Mouse (Mus musculus): ENCODE measurements around the gene Baz1b.

Baz1b gene

GRCm38 (mm10) chr5:135274663-135275396, 87.8 kb downstream of the Baz1b start:
- no peak for DNase-seq (ENCODE audit: low spot score in 2 of 2)

- DNase-seq (ENCODE audit: low spot score in 2 of 2): no peak
These were observed 89.5 kb downstream of the Baz1b start for GRCm38 (mm10) chr5:135276597-135276996.

DNA sequence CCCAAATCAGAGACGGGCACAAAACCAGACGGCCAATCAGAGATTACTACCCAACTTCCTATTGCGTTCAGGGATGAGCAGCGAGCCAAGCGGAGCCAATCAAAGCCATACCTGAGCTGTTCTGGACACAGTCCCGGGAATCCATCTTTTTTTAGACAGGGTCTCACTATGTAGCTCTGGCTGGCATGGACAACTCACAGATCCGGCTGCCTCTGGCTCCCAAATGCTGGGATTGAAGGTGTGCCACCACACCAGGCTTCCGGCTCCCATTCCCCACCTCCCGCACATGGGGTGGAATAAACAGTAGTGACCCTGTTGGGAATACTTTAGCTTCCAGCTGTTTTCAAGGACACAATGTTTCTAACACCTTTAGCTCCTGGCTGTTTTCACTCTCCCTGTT, 93.2 kb downstream of the Baz1b start:
- no peak for DNase-seq (ENCODE audit: low spot score in 2 of 2)

DNA sequence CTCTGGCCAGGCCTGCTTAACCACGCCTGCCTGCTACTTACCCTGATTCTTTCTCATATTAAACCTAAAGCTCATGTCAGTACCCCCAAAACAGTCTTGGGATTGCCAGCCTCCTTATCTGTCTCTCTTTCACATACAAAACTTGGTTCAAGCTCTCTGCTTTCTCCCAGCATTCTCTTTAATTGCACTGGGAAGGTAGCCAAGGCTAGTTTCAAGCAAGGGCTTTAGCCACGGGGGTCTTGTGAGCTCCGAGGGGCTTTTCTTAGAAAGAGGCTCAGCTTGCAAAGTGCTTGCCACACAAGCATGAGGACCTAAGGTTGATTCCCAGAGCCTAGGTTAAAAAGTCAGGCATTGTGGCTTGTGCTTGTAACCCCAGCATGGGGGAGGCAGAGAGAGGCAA, 98.1 kb downstream of the Baz1b start:
- DNase-seq (ENCODE audit: low spot score in 2 of 2): no peak

- DNase-seq (ENCODE audit: low spot score in 2 of 2): peak in 1 of 2 experiments; percentile 80
These were observed 99.1 kb downstream of the Baz1b start for GRCm38 (mm10) chr5:135286185-135286584.

GRCm38 (mm10) chr5:135286926-135287325, 99.9 kb downstream of the Baz1b start:
- DNase-seq (ENCODE audit: low spot score in 2 of 2): no peak

GRCm38 (mm10) chr5:135290703-135291102, 103.6 kb downstream of the Baz1b start:
- DNase-seq (ENCODE audit: low spot score in 2 of 2): no peak

DNA sequence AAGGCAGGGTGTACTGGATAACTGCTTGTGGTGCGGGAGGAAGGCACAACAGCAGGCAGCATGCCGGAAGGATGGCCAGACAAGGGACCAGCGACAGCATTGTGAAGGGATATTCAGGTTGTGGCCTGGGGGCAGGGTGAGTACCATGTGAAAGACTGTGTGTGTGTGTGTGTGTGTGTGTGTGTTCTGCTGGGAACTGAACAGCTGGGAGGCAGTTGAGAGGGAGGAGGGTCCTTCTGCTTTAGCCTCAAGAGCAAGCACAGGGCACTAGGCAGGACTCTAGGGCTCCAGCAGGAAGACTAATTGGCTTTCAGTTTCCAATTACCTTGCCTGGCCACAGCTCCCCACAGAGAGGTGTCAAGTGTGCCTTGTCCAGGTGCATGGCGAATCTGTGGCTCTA, 104.1 kb downstream of the Baz1b start:
- no peak for DNase-seq (ENCODE audit: low spot score in 2 of 2)

GRCm38 (mm10) chr5:135292001-135292400, 104.9 kb downstream of the Baz1b start:
- no peak for DNase-seq (ENCODE audit: low spot score in 2 of 2)
